Comparison of ENCODE assay signal across 8 mouse cellular contexts in genomic region chr15:82379871-82380713, GRCm38 (mm10). TPM values are rescaled to one million over a fixed set of nuclear protein-coding genes. Genes with fewer than 3 reads are reported as not detected.
A peak's percentile ranks its signal among the peaks of the same experiment; 100 is the strongest.
DNase-seq lines count a peak whose midpoint lies in the region; ATAC-seq and TF ChIP-seq lines count a peak whose summit lies in the region.

Gene Cyp2d22 (minus strand): TSS chr15:82380260.

- peak within 1 kb of the TSS; percentile 51 for H3K4me3 ChIP-seq in intestine, postnatal 0 days (ENCODE audit: low read depth, low read length)
- H3K4me3 ChIP-seq in liver, adult 2 months (ENCODE audit: insufficient read depth, low read depth, low read length) = peak within 1 kb of the TSS; percentile 92
- H3K4me3 ChIP-seq in thymus, adult 2 months (ENCODE audit: control insufficient read depth, insufficient read depth, low read length) = peak within 1 kb of the TSS; percentile 51

- H3K9ac ChIP-seq in intestine, postnatal 0 days (ENCODE audit: low read depth, low read length) = peak within 1 kb of the TSS; percentile 59
- peak within 1 kb of the TSS; percentile 99 for H3K9ac ChIP-seq in liver, adult 2 months (ENCODE audit: low read depth, low read length)

- H3K79me2 ChIP-seq in liver, adult 2 months (ENCODE audit: control insufficient read depth, insufficient read depth, low read length) = peaks cover 11% of the 10 kb centered on the region; the same call in 1 of the 2 replicates

- peak; percentile 59; the same call in 1 of the 2 replicates for TF ChIP-seq POLR2A in liver, adult 2 months (IDR thresholded peaks at IDR 0.05; ENCODE audit: extremely low read depth, insufficient read depth, low read length)
- TF ChIP-seq POLR2A in thymus, adult 2 months (IDR thresholded peaks at IDR 0.05; ENCODE audit: control insufficient read depth, extremely low read depth, insufficient read depth, low read length, poor library complexity) = no peak

- no peaks in the 10 kb centered on the region for H3K27me3 ChIP-seq in intestine, postnatal 0 days (replicated peaks; ENCODE audit: control insufficient read depth, insufficient read depth, low read length)
- H3K27me3 ChIP-seq in liver, adult 2 months (ENCODE audit: control insufficient read depth, insufficient read depth, low read length) = no peaks in the 10 kb centered on the region
- H3K27me3 ChIP-seq in thymus, adult 2 months (ENCODE audit: control insufficient read depth, insufficient read depth, low read length) = no peaks in the 10 kb centered on the region

- DNase-seq in right cerebral cortex, postnatal 10 days (ENCODE audit: low spot score in 2 of 2) = peak; percentile 40 to 47
- no peak for DNase-seq in right cerebral cortex, postnatal 14 days
- DNase-seq in heart, adult 11 months = peak; percentile 98
- DNase-seq in liver, adult 2 months (ENCODE audit: extremely low read depth, low read depth, low spot score) = peak; percentile 91
- peak; percentile 39 for DNase-seq in thymus, adult 2 months

- peak within 1 kb of the TSS; percentile 84 for H3K27ac ChIP-seq in intestine, postnatal 0 days (ENCODE audit: low read depth, low read length)
- peak within 1 kb of the TSS; percentile 100 for H3K27ac ChIP-seq in liver, adult 2 months (replicated peaks; ENCODE audit: insufficient read depth, low read depth, low read length)
- H3K27ac ChIP-seq in thymus, adult 2 months (ENCODE audit: control insufficient read depth, insufficient read depth, low read length) = peak within 1 kb of the TSS; percentile 3; the same call in 1 of the 2 replicates

- 0 out of 2 replicates have a peak, but pooled peaks cover 5% of the 10 kb centered on the region for H3K4me1 ChIP-seq in intestine, postnatal 0 days (replicated peaks; ENCODE audit: control insufficient read depth, insufficient read depth, low read length)
- peaks cover 28% of the 10 kb centered on the region for H3K4me1 ChIP-seq in liver, adult 2 months (ENCODE audit: control insufficient read depth, insufficient read depth, low read length)
- H3K4me1 ChIP-seq in thymus, adult 2 months (replicated peaks; ENCODE audit: control insufficient read depth, insufficient read depth, low read length) = peaks cover 6% of the 10 kb centered on the region; the same call in 1 of the 2 replicates

- peak; percentile 76 for ATAC-seq in common myeloid progenitor, adult 5-6 weeks (replicated peaks; ENCODE audit: low read depth, poor library complexity, severe bottlenecking)
- ATAC-seq in intestine, postnatal 0 days = peak; percentile 63
- peak; percentile 55 for ATAC-seq in monocyte, adult 5-6 weeks (replicated peaks; ENCODE audit: insufficient number of reproducible peaks, low FRiP score, low TSS enrichment, poor library complexity, severe bottlenecking)

- 2% methylated on average over 18 of the region's 24 CpGs for WGBS in intestine, postnatal 0 days
- WGBS in liver, adult 2 months = under 1% methylated on average over 18 of the region's 24 CpGs
- WGBS in thymus, adult 2 months = 10% methylated on average over 18 of the region's 24 CpGs

- no peaks in the 10 kb centered on the region for H3K9me3 ChIP-seq in intestine, postnatal 0 days (ENCODE audit: control insufficient read depth)

- H3K36me3 ChIP-seq in intestine, postnatal 0 days (ENCODE audit: control insufficient read depth, insufficient read depth) = no peaks in the 10 kb centered on the region
- H3K36me3 ChIP-seq in liver, adult 2 months (ENCODE audit: control insufficient read depth, insufficient read depth, low read length) = peaks cover 9% of the 10 kb centered on the region
- H3K36me3 ChIP-seq in thymus, adult 2 months (ENCODE audit: control insufficient read depth, insufficient read depth, low read length) = no peaks in the 10 kb centered on the region

- TF ChIP-seq CTCF in intestine, postnatal 0 days (IDR thresholded peaks at IDR 0.05; ENCODE audit: low read depth) = no peak
- TF ChIP-seq CTCF in liver, adult 2 months (IDR thresholded peaks at IDR 0.05; ENCODE audit: low read depth, low read length) = no peak
- no peak for TF ChIP-seq CTCF in thymus, adult 2 months (IDR thresholded peaks at IDR 0.05; ENCODE audit: borderline replicate concordance, control insufficient read depth, extremely low read depth, insufficient read depth, low read length, poor library complexity)

- peak within 1 kb of the TSS; percentile 73 for H3K4me2 ChIP-seq in intestine, postnatal 0 days (replicated peaks; ENCODE audit: low read depth)

RNA-seq across cellular contexts. Expression of gene Cyp2d22, which starts in this region (rescaled TPM):
- 0.64 TPM in 1 of 2 replicates, not detected in the other for total RNA-seq in common myeloid progenitor, adult 5-6 weeks (2017)
- 5.7 and 7.6 TPM in 2 replicates for polyA plus RNA-seq in intestine, postnatal 0 days (2015; fragmentation: Nextera tagmentation; extraction: Ambion mirVana)
- 83.3 and 105 TPM in 2 replicates for total RNA-seq in liver, adult 2 months (2014; rRNA removed)
- 316 and 337 TPM in 2 replicates for polyA plus RNA-seq in liver, adult 2 months (2012; rRNA removed)
- total RNA-seq in monocyte, adult 5-6 weeks (2017) = 0.57 to 2.1 TPM in 2 of 3 replicates, not detected in the other
- polyA plus RNA-seq in thymus, adult 2 months (2012; rRNA removed) = 12.6 and 15.7 TPM in 2 replicates

Comparison
In these comparisons a context has a peak if more than half of its experiments do, and no peak if none do; other contexts are left out.
1. RNA of gene Cyp2d22 (total RNA-seq): 83.3 to 105 TPM in liver, adult 2 months; 0.64 TPM in common myeloid progenitor, adult 5-6 weeks and 0.57 to 2.1 TPM in monocyte, adult 5-6 weeks; every median in the first group is over 10 times any median in the second.
2. RNA of gene Cyp2d22 (polyA plus RNA-seq): 316 to 337 TPM in liver, adult 2 months; 12.6 to 15.7 TPM in thymus, adult 2 months and 5.7 to 7.6 TPM in intestine, postnatal 0 days; every median in the first group is over 10 times any median in the second.
3. Peak in ATAC-seq in common myeloid progenitor, adult 5-6 weeks; RNA of the gene not detected or under 1 TPM.
4. H3K27ac ChIP-seq: peak in every context shown above with its lines; median percentile 100 in liver, adult 2 months; 84 in intestine, postnatal 0 days; 3 in thymus, adult 2 months.
5. Peak in every context shown above with its lines, with median percentiles within 50 percentile points of each other: ATAC-seq and H3K4me3 ChIP-seq.